Mouse (Mus musculus): ENCODE results near the gene 0610040J01Rik. TPM values are rescaled to one million over a fixed set of nuclear protein-coding genes. Genes with fewer than 3 reads are reported as not detected.

0610040J01Rik gene
- total RNA-seq, 1 experiment, result 3.3 TPM

DNA sequence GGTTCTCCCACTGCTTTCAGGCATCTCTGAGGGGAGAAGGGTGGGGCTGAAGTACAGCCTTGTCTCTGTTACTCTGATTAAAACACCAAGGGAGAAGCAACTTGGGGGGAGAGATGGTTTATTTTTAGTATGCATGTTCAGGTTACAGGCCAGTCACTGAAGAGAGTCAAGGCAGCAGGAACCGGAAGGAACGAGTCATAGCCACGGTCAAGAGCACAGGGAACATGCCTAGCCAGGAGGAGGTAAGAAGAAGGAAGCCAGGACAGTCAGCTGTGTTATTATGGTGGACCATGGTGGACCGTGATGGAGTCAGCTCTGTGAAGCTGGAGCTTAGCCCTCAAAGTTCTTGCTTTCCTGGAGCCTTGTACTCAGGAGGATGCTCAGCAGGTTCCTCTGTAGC lies 43.9 kb upstream of the 0610040J01Rik start:
- Histone ChIP-seq H3K9me3 (ENCODE audit: control insufficient read depth, insufficient read depth, low read depth, low read length) (no peaks in the 10 kb centered on the region), H3K9ac (ENCODE audit: insufficient read depth, low read depth, low read length, poor library complexity, severe bottlenecking) (no peak overlapping the region), H3K36me3 (ENCODE audit: control insufficient read depth, insufficient read depth, low read length, poor library complexity, severe bottlenecking) (no peaks in the 10 kb centered on the region), H3K4me3 (ENCODE audit: insufficient read depth in 1 of 2, low read depth in 1 of 2, low read length in 2 of 2, poor library complexity in 1 of 2, severe bottlenecking in 1 of 2) (no peak overlapping the region), H3K4me1 (ENCODE audit: control insufficient read depth in 2 of 2, insufficient read depth in 2 of 2, low read length in 2 of 2, poor library complexity in 1 of 2) (no peaks in the 10 kb centered on the region), H3K27ac (ENCODE audit: insufficient read depth, low read depth, low read length, poor library complexity, severe bottlenecking) (no peak overlapping the region)
- DNase-seq (ENCODE audit: low read depth, low spot score), result no peak
- in situ Hi-C loops (cut with MboI; ENCODE audit: low sequenced_read_pairs in 2 of 2, unreplicated experiment in 2 of 2), result loop anchor here (25.0 kb wide), 2 partner anchors 231 to 831 kb away; no protein-coding TSS in a partner anchor
- TF ChIP-seq HCFC1 (IDR thresholded peaks at IDR 0.05; ENCODE audit: borderline replicate concordance, insufficient read depth, low read length), result no peak
- no peak for TF ChIP-seq CHD2 (IDR thresholded peaks at IDR 0.05; ENCODE audit: low read depth, low read length)
- TF ChIP-seq ZC3H11A (IDR thresholded peaks at IDR 0.05; ENCODE audit: borderline replicate concordance, low read depth, low read length), result no peak
- no peak for TF ChIP-seq ZNF384 (IDR thresholded peaks at IDR 0.05; ENCODE audit: low read depth, low read length)
- TF ChIP-seq MAFK (IDR thresholded peaks at IDR 0.05; ENCODE audit: insufficient read depth, low read depth, low read length), result no peak

- no peak overlapping the region for H3K4me3 ChIP-seq (ENCODE audit: insufficient read depth in 1 of 2, low read depth in 1 of 2, low read length in 2 of 2, poor library complexity in 1 of 2, severe bottlenecking in 1 of 2)
- no peak overlapping the region for H3K9ac ChIP-seq (ENCODE audit: insufficient read depth, low read depth, low read length, poor library complexity, severe bottlenecking)
- in situ Hi-C loops (cut with MboI; ENCODE audit: low sequenced_read_pairs in 2 of 2, unreplicated experiment in 2 of 2), result loop anchor here (25.0 kb wide), 2 partner anchors 236 to 836 kb away; no protein-coding TSS in a partner anchor
- H3K27ac ChIP-seq (ENCODE audit: insufficient read depth, low read depth, low read length, poor library complexity, severe bottlenecking), result no peak overlapping the region
- H3K4me1 ChIP-seq (ENCODE audit: control insufficient read depth in 2 of 2, insufficient read depth in 2 of 2, low read length in 2 of 2, poor library complexity in 1 of 2), result no peaks in the 10 kb centered on the region
- TF ChIP-seq ZNF384 (IDR thresholded peaks at IDR 0.05; ENCODE audit: low read depth, low read length) (no peak), CHD2 (IDR thresholded peaks at IDR 0.05; ENCODE audit: low read depth, low read length) (no peak), HCFC1 (IDR thresholded peaks at IDR 0.05; ENCODE audit: borderline replicate concordance, insufficient read depth, low read length) (no peak), MAFK (IDR thresholded peaks at IDR 0.05; ENCODE audit: insufficient read depth, low read depth, low read length) (no peak), ZC3H11A (IDR thresholded peaks at IDR 0.05; ENCODE audit: borderline replicate concordance, low read depth, low read length) (no peak)
- no peaks in the 10 kb centered on the region for H3K36me3 ChIP-seq (ENCODE audit: control insufficient read depth, insufficient read depth, low read length, poor library complexity, severe bottlenecking)
- no peak for DNase-seq (ENCODE audit: low read depth, low spot score)
- no peaks in the 10 kb centered on the region for H3K9me3 ChIP-seq (ENCODE audit: control insufficient read depth, insufficient read depth, low read depth, low read length)
Observed at GRCm38 (mm10) chr5:63772971-63773370, 39.2 kb upstream of the 0610040J01Rik start.

GRCm38 (mm10) chr5:63773603-63774002 lies 38.6 kb upstream of the 0610040J01Rik start:
- no peak overlapping the region for H3K9ac ChIP-seq (ENCODE audit: insufficient read depth, low read depth, low read length, poor library complexity, severe bottlenecking)
- no peak overlapping the region for H3K27ac ChIP-seq (ENCODE audit: insufficient read depth, low read depth, low read length, poor library complexity, severe bottlenecking)
- no peak for DNase-seq (ENCODE audit: low read depth, low spot score)
- in situ Hi-C loops (cut with MboI; ENCODE audit: low sequenced_read_pairs in 2 of 2, unreplicated experiment in 2 of 2), result loop anchor here (25.0 kb wide), 2 partner anchors 236 to 836 kb away; no protein-coding TSS in a partner anchor
- TF ChIP-seq CHD2 (IDR thresholded peaks at IDR 0.05; ENCODE audit: low read depth, low read length), result no peak
- TF ChIP-seq MAFK (IDR thresholded peaks at IDR 0.05; ENCODE audit: insufficient read depth, low read depth, low read length), result no peak
- no peak for TF ChIP-seq ZC3H11A (IDR thresholded peaks at IDR 0.05; ENCODE audit: borderline replicate concordance, low read depth, low read length)
- TF ChIP-seq ZNF384 (IDR thresholded peaks at IDR 0.05; ENCODE audit: low read depth, low read length), result no peak
- TF ChIP-seq HCFC1 (IDR thresholded peaks at IDR 0.05; ENCODE audit: borderline replicate concordance, insufficient read depth, low read length), result no peak
- no peaks in the 10 kb centered on the region for H3K4me1 ChIP-seq (ENCODE audit: control insufficient read depth in 2 of 2, insufficient read depth in 2 of 2, low read length in 2 of 2, poor library complexity in 1 of 2)
- no peak overlapping the region for H3K4me3 ChIP-seq (ENCODE audit: insufficient read depth in 1 of 2, low read depth in 1 of 2, low read length in 2 of 2, poor library complexity in 1 of 2, severe bottlenecking in 1 of 2)
- H3K9me3 ChIP-seq (ENCODE audit: control insufficient read depth, insufficient read depth, low read depth, low read length), result no peaks in the 10 kb centered on the region
- H3K36me3 ChIP-seq (ENCODE audit: control insufficient read depth, insufficient read depth, low read length, poor library complexity, severe bottlenecking), result no peaks in the 10 kb centered on the region

GRCm38 (mm10) chr5:63788156-63788826 lies 23.9 kb upstream of the 0610040J01Rik start:
- Histone ChIP-seq H3K27ac (ENCODE audit: insufficient read depth, low read depth, low read length, poor library complexity, severe bottlenecking) (no peak overlapping the region), H3K9ac (ENCODE audit: insufficient read depth, low read depth, low read length, poor library complexity, severe bottlenecking) (no peak overlapping the region), H3K4me1 (ENCODE audit: control insufficient read depth in 2 of 2, insufficient read depth in 2 of 2, low read length in 2 of 2, poor library complexity in 1 of 2) (no peaks in the 10 kb centered on the region), H3K36me3 (ENCODE audit: control insufficient read depth, insufficient read depth, low read length, poor library complexity, severe bottlenecking) (no peaks in the 10 kb centered on the region), H3K4me3 (ENCODE audit: insufficient read depth in 1 of 2, low read depth in 1 of 2, low read length in 2 of 2, poor library complexity in 1 of 2, severe bottlenecking in 1 of 2) (no peak overlapping the region), H3K9me3 (ENCODE audit: control insufficient read depth, insufficient read depth, low read depth, low read length) (no peaks in the 10 kb centered on the region)
- no peak for DNase-seq (ENCODE audit: low read depth, low spot score)
- TF ChIP-seq ZNF384 (IDR thresholded peaks at IDR 0.05; ENCODE audit: low read depth, low read length) (no peak), CHD2 (IDR thresholded peaks at IDR 0.05; ENCODE audit: low read depth, low read length) (no peak), ZC3H11A (IDR thresholded peaks at IDR 0.05; ENCODE audit: borderline replicate concordance, low read depth, low read length) (no peak), HCFC1 (IDR thresholded peaks at IDR 0.05; ENCODE audit: borderline replicate concordance, insufficient read depth, low read length) (no peak), MAFK (IDR thresholded peaks at IDR 0.05; ENCODE audit: insufficient read depth, low read depth, low read length) (no peak)
- in situ Hi-C loops (cut with MboI; ENCODE audit: low sequenced_read_pairs in 2 of 2, unreplicated experiment in 2 of 2), result no loop called here
